Mouse (Mus musculus): ENCODE data around the gene Lrrc27. TPM values are rescaled to one million over a fixed set of nuclear protein-coding genes. Genes with fewer than 3 reads are reported as not detected.

Lrrc27 gene
- polyA plus RNA-seq, 1 experiment from 2014 or later: 2.6 TPM

GRCm38 (mm10) chr7:139246086-139246485 lies 33.3 kb downstream of the Lrrc27 start:
- H3K4me2 ChIP-seq: no peak overlapping the region
- no peak overlapping the region for H3K9ac ChIP-seq (ENCODE audit: low read depth, low read length)
- H3K27me3 ChIP-seq (replicated peaks; ENCODE audit: control insufficient read depth, insufficient read depth, low read length): peaks cover 21% of the 10 kb centered on the region
- WGBS: 69% methylated on average over 5 of the region's 5 CpGs
- no peak overlapping the region for H3K4me3 ChIP-seq (ENCODE audit: low read depth, low read length)
- no peak for DNase-seq (ENCODE audit: low spot score)
- H3K4me1 ChIP-seq (replicated peaks; ENCODE audit: control insufficient read depth, insufficient read depth, low read length): peaks cover 30% of the 10 kb centered on the region
- H3K27ac ChIP-seq (ENCODE audit: low read depth, low read length): no peak overlapping the region
- H3K9me3 ChIP-seq (ENCODE audit: control insufficient read depth, low read length): no peaks in the 10 kb centered on the region
- ATAC-seq (replicated peaks; ENCODE audit: low FRiP score): no peak
- no peaks in the 10 kb centered on the region for H3K36me3 ChIP-seq (ENCODE audit: control insufficient read depth, insufficient read depth, low read length)

GRCm38 (mm10) chr7:139246931-139247880 lies 34.4 kb downstream of the Lrrc27 start:
- ATAC-seq (replicated peaks; ENCODE audit: low FRiP score): peak; percentile 29; the same call in 1 of the 2 replicates
- WGBS: 9% methylated on average over 38 of the region's 38 CpGs
- H3K27me3 ChIP-seq (replicated peaks; ENCODE audit: control insufficient read depth, insufficient read depth, low read length): peaks cover 21% of the 10 kb centered on the region

GRCm38 (mm10) chr7:139247881-139248614 lies 35.3 kb downstream of the Lrrc27 start, which contains the start of gene Pwwp2b:
Pwwp2b (plus strand) TSS chr7:139248482.
- peaks cover 49% of the 10 kb centered on the region for H3K4me1 ChIP-seq (replicated peaks; ENCODE audit: control insufficient read depth, insufficient read depth, low read length)
- DNase-seq (ENCODE audit: low spot score): peak; percentile 81
- peaks cover 21% of the 10 kb centered on the region for H3K27me3 ChIP-seq (replicated peaks; ENCODE audit: control insufficient read depth, insufficient read depth, low read length)
- peak within 1 kb of the TSS; percentile 53 for H3K4me3 ChIP-seq (ENCODE audit: low read depth, low read length)
- no peaks in the 10 kb centered on the region for H3K9me3 ChIP-seq (ENCODE audit: control insufficient read depth, low read length)
- H3K27ac ChIP-seq (ENCODE audit: low read depth, low read length): peak within 1 kb of the TSS; percentile 43
- H3K9ac ChIP-seq (ENCODE audit: low read depth, low read length): peak within 1 kb of the TSS; percentile 70
- WGBS: under 1% methylated on average over 71 of the region's 72 CpGs
- H3K36me3 ChIP-seq (ENCODE audit: control insufficient read depth, insufficient read depth, low read length): no peaks in the 10 kb centered on the region
- ATAC-seq (replicated peaks; ENCODE audit: low FRiP score): peak; percentile 73
- peak within 1 kb of the TSS; percentile 88 for H3K4me2 ChIP-seq

More at GRCm38 (mm10) chr7:139246931-139247880, 34.4 kb downstream of the Lrrc27 start:
- Histone ChIP-seq H3K27ac (ENCODE audit: low read depth, low read length) (peak overlapping the region; percentile 43), H3K4me2 (peak overlapping the region; percentile 88), H3K36me3 (ENCODE audit: control insufficient read depth, insufficient read depth, low read length) (no peaks in the 10 kb centered on the region), H3K9ac (ENCODE audit: low read depth, low read length) (peak overlapping the region; percentile 70), H3K4me1 (replicated peaks; ENCODE audit: control insufficient read depth, insufficient read depth, low read length) (peaks cover 41% of the 10 kb centered on the region), H3K9me3 (ENCODE audit: control insufficient read depth, low read length) (no peaks in the 10 kb centered on the region), H3K4me3 (ENCODE audit: low read depth, low read length) (peak overlapping the region; percentile 53)
- DNase-seq (ENCODE audit: low spot score): peak; percentile 52

GRCm38 (mm10) chr7:139248615-139249405 lies 36.0 kb downstream of the Lrrc27 start:
- H3K36me3 ChIP-seq (ENCODE audit: control insufficient read depth, insufficient read depth, low read length): no peaks in the 10 kb centered on the region
- H3K4me1 ChIP-seq (replicated peaks; ENCODE audit: control insufficient read depth, insufficient read depth, low read length): peaks cover 56% of the 10 kb centered on the region
- H3K27ac ChIP-seq (ENCODE audit: low read depth, low read length): no peak overlapping the region
- DNase-seq (ENCODE audit: low spot score): no peak
- WGBS: 2% methylated on average over 45 of the region's 45 CpGs
- H3K9ac ChIP-seq (ENCODE audit: low read depth, low read length): peak overlapping the region; percentile 70
- H3K27me3 ChIP-seq (replicated peaks; ENCODE audit: control insufficient read depth, insufficient read depth, low read length): peaks cover 21% of the 10 kb centered on the region
- peak overlapping the region; percentile 88 for H3K4me2 ChIP-seq
- peak; percentile 2; the same call in 1 of the 2 replicates for ATAC-seq (replicated peaks; ENCODE audit: low FRiP score)
- no peaks in the 10 kb centered on the region for H3K9me3 ChIP-seq (ENCODE audit: control insufficient read depth, low read length)
- peak overlapping the region; percentile 53 for H3K4me3 ChIP-seq (ENCODE audit: low read depth, low read length)

- Histone ChIP-seq H3K4me1 (replicated peaks; ENCODE audit: control insufficient read depth, insufficient read depth, low read length) (peaks cover 56% of the 10 kb centered on the region), H3K4me3 (ENCODE audit: low read depth, low read length) (peak overlapping the region; percentile 53), H3K9ac (ENCODE audit: low read depth, low read length) (no peak overlapping the region), H3K36me3 (ENCODE audit: control insufficient read depth, insufficient read depth, low read length) (no peaks in the 10 kb centered on the region), H3K27me3 (replicated peaks; ENCODE audit: control insufficient read depth, insufficient read depth, low read length) (peaks cover 21% of the 10 kb centered on the region), H3K4me2 (peak overlapping the region; percentile 88), H3K27ac (ENCODE audit: low read depth, low read length) (no peak overlapping the region), H3K9me3 (ENCODE audit: control insufficient read depth, low read length) (no peaks in the 10 kb centered on the region)
- ATAC-seq (replicated peaks; ENCODE audit: low FRiP score): peak; percentile 32; the same call in 1 of the 2 replicates
- DNase-seq (ENCODE audit: low spot score): no peak
- WGBS: 21% methylated on average over 6 of the region's 7 CpGs
Observed at GRCm38 (mm10) chr7:139249406-139250210, 36.8 kb downstream of the Lrrc27 start.

- no peak overlapping the region for H3K9ac ChIP-seq (ENCODE audit: low read depth, low read length)
- H3K9me3 ChIP-seq (ENCODE audit: control insufficient read depth, low read length): no peaks in the 10 kb centered on the region
- WGBS: 59% methylated on average over 5 of the region's 5 CpGs
- H3K4me1 ChIP-seq (replicated peaks; ENCODE audit: control insufficient read depth, insufficient read depth, low read length): peaks cover 56% of the 10 kb centered on the region
- DNase-seq (ENCODE audit: low spot score) (no peak), ATAC-seq (replicated peaks; ENCODE audit: low FRiP score) (no peak)
- peak overlapping the region; percentile 38; the same call in 1 of the 2 replicates for H3K27ac ChIP-seq (ENCODE audit: low read depth, low read length)
- H3K27me3 ChIP-seq (replicated peaks; ENCODE audit: control insufficient read depth, insufficient read depth, low read length): peaks cover 21% of the 10 kb centered on the region
- H3K4me3 ChIP-seq (ENCODE audit: low read depth, low read length): no peak overlapping the region
- H3K36me3 ChIP-seq (ENCODE audit: control insufficient read depth, insufficient read depth, low read length): peaks cover 5% of the 10 kb centered on the region; the same call in 1 of the 2 replicates
- H3K4me2 ChIP-seq: no peak overlapping the region
Observed at GRCm38 (mm10) chr7:139251881-139252301, 39.1 kb downstream of the Lrrc27 start.

GRCm38 (mm10) chr7:139252566-139252965 lies 39.8 kb downstream of the Lrrc27 start:
- no peak overlapping the region for H3K27ac ChIP-seq (ENCODE audit: low read depth, low read length)
- peaks cover 51% of the 10 kb centered on the region for H3K4me1 ChIP-seq (replicated peaks; ENCODE audit: control insufficient read depth, insufficient read depth, low read length)
- no peaks in the 10 kb centered on the region for H3K9me3 ChIP-seq (ENCODE audit: control insufficient read depth, low read length)
- peaks cover 15% of the 10 kb centered on the region for H3K27me3 ChIP-seq (replicated peaks; ENCODE audit: control insufficient read depth, insufficient read depth, low read length)
- no peak overlapping the region for H3K9ac ChIP-seq (ENCODE audit: low read depth, low read length)
- peaks cover 5% of the 10 kb centered on the region; the same call in 1 of the 2 replicates for H3K36me3 ChIP-seq (ENCODE audit: control insufficient read depth, insufficient read depth, low read length)
- H3K4me3 ChIP-seq (ENCODE audit: low read depth, low read length): no peak overlapping the region
- WGBS: 73% methylated on average over 7 of the region's 7 CpGs
- no peak for ATAC-seq (replicated peaks; ENCODE audit: low FRiP score)
- DNase-seq (ENCODE audit: low spot score): no peak
- H3K4me2 ChIP-seq: no peak overlapping the region
